Mouse (Mus musculus) monocyte, adult 5-6 weeks (primary cell): Measurements from ENCODE around the gene Dcn. TPM values are rescaled to one million over a fixed set of nuclear protein-coding genes. Genes with fewer than 3 reads are reported as not detected.

ENCODE experiments used
- ATAC-seq: fragments of 153-309, 156-312 bp; replicated peaks from 2 replicates; pipeline ENCODE4 v1.8.0; 2017; ENCODE audit warnings: mild to moderate bottlenecking; ENCODE audit not compliant: low TSS enrichment, insufficient number of reproducible peaks, severe bottlenecking, poor library complexity, low FRiP score
- total RNA-seq: library from RNA; stranded (forward); fragments of 200-1000, 200-491, 200-594 nt; gene quantifications from 3 replicates; pipeline ENCODE4 v1.2.3, GENCODE M21; 2017

The Dcn gene
- not detected in 3 replicates for total RNA-seq

DNA sequence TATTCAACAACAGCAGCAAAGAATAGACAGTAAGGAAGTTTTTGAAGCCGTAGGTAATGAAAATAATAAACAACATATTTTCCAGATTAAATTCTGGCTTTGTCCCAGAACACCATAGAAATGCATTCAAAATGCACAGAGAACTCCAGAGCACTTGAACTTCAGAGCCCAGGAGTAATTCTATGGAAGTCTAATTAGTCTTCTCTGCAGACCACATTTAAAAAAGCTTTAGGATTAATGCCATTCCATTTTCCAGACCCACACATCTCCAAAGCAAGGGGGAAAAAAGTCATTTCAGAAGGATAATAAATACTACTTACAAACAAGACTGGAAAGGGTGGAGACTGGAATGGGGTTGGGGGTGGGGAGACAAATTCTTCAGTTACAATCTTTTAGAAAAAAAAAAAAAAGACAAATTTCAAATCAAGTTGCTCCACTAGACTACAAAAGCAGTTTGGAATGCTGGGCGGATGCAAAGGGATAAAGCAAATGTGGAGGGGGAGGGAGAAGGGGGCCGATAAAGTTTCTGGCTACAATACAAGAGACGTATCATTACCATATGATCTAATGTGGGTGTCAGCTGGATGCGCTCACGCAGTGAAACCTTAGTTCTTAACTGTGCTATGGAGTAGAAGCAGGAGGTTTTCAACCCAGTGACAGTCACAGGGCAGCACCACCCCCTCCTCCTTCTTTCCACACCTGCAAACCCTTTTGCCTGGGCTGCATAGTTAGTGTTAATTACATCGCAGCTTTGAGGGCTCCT lies at the start of gene Dcn:
Dcn (plus strand) TSS at position 606 of the 763 bp plus-strand sequence.
- ATAC-seq: no peak

DNA sequence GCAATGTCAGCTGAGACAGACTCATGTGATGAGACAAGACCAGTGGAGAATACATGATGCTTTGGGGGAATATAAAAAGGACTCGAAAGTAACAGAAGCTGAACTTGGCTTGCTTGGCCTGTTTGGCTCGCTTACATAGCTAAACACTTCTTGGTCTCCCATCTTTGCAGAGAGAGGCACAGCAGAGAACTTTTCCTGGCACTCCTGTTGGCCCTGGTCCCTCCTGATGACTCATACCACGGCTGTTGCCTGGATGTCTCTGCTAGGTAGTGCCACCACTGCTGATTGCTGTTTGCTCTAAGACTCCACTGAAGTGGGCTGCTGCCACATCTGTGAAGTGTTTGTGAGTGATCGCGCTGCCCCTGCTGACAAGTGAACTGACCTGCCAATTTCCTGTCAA lies 42.7 kb upstream of the Dcn start:
- ATAC-seq: no peak

DNA sequence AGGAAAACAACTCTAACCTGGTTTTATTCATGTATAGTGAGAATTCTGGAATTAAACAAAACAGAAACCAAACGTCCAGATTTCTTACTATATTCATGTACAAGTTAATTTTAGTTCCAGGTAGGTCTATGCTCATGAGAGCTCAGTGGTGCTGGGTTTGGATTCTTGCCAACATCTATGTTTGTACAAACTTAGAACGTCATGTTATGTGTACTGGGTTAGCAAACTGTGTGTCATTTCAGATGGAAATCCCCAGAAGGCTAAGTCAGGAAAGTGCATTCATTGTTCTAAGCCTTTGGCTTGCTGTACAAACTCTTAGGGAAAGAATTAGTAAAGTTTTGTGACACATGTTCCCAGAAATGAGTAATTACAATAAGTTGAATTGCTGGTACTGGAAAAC lies 37.1 kb upstream of the Dcn start:
- ATAC-seq: no peak

DNA sequence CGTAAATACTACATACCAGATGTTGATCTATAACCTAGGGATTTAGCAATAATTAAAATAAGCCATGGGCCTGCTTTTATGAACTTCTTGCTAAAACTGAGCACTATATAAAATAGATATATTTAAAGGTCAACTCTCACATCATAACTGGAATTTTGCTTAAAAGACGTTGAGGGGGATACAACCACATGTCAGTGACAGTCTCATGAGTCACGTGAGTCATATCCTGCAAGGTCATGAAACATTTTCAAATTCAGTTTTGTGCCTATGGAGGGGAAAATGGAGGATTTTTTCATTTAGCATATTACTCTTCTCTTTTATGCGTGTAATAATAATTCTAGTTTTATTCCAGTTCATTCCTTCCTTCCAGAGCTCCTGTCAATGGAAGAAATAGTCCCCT lies 32.9 kb upstream of the Dcn start:
- ATAC-seq: no peak

DNA sequence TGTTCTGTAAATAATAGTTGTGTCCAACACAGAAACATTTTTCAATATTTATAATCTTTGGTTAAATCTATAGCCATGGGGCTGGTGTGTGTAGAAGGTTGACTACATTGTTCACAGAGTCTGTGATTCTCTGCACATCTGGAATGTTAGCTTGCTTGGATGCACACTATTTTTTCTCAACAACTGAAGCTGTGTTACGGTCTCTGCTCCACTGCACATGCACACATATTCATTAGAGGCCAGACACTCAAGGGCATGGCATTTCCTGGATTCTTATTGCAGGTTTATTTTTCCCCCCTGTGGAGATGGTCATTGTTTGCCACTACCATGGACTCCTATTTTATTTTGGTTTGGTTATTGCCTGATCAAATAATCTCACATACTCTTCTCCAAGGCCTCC lies 26.5 kb upstream of the Dcn start:
- no peak for ATAC-seq

DNA sequence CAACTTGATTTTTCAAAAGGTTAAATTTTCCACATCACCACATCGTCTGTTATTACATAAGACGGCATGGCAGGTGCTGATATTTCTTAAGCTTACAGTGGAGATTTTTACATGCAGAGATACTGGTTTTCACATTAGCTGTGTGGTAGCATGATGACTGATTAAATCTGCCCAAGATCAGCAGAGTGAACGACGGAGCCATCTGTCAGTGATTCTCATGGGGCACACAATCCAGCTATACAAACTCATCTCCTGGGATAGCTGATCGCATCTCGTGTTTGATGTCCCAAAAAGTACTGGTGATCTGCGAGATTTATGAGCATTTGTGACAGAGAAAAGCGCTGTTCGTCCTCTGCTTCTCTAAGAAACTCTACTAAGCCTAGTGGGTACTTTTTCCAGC lies 25.9 kb upstream of the Dcn start:
- ATAC-seq: no peak

DNA sequence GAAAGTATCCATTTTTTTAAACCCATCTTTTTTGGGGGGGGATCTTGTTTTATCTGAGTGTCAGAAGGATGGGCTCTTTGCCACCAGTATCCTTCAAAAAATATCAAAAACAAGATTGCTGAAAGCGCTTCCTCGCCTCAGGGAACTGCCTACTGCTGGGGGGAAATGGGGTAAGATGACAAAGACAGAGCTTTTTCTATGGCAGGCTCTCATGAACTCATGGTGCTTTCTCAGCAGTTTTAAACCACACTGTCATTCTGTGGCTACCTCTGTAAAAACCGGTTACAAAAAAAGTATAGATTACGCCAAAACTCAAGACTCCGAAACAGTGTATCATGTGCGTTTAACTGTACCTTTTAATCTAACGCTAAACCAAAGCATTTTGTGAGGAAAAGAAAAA lies 22.4 kb upstream of the Dcn start:
- ATAC-seq: no peak

DNA sequence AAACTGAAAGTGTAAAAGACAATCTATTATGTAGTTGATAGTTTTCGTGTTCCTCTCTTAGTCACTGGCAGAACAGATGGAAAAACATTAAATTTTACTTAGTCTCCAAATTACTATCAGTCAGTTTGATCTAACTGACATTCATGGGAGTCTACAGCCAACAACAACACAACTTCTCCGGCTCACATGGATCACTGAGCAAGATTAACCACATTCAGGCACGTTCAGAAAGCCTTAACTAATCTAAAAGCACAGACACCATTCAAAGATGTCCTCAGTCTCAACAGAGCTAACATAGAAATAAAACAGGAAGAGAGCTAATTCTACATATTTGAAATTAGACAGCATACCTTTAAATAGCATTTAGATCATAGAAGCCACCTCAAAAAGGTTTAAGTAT lies 12.6 kb upstream of the Dcn start:
- ATAC-seq: no peak

DNA sequence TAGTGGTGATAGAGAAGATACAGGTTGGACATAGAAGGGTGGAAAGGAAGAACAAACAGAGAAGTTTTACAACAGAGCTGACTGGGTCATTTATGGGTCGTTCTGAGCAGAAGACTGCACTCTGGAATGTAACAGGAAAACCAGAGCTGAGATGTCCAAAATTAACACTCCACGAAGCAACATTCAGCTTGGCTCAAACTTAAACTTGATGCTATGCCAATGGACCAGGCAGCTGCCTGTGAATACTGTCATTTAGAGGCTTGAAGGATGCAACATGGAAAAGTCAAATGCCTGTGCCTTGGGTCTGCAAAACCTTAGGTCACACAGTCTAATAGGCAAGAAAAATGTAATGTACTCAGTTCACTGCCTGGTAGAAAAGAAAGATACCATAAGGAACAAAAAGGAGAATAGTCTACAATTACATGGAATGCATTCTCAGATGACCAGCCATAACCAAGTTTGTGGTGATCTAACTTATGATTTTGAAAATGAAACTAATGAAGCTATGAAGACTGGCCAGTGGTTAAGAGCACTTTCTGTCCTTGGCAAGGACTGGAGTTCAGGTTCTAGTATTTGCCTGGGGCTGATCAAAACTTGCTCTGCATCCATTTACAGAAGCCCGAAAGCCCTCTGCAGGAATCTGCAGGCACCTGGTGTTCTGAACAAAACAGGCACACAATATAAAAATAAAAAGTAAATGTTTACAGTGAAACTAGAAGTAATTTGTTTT lies 9.8 kb upstream of the Dcn start:
- ATAC-seq: no peak

DNA sequence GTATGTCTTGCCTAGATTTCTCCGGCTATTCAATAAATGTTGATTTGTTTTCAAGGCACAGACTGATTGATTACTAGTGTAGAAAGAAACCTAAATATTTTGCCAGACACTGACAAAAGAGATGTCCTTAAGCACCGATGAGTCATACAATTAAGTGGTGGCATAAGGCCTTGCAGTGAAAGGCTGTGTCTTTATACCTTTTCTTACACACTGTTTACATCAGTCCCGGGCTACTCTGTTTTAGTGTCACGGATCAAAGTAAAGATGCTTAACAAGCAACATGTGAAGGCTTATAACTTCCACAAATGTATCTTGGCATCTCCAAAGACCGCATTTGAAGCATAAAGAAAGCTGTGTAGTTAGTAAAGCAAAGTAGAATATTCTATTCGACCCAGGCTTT lies 3.9 kb upstream of the Dcn start:
- no peak for ATAC-seq

DNA sequence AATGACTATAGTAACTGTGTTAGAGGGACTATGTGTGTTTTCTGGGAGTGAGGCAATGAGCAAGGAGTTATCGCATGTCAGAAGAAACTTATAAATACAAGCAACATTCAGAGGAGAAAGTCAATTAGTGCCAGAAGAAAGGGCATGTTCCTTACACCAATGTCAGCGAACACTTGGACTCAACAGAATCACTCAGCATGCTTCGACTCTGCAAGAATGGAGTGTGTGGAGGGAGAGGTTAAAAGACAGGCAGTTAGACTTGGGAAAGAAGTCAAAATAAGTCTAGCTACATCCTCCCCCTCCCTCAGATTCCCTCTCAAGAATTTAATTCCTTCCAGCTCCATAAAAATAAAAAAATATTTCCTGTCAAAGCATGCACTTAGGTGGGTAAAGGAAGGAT lies 1.1 kb upstream of the Dcn start:
- no peak for ATAC-seq

DNA sequence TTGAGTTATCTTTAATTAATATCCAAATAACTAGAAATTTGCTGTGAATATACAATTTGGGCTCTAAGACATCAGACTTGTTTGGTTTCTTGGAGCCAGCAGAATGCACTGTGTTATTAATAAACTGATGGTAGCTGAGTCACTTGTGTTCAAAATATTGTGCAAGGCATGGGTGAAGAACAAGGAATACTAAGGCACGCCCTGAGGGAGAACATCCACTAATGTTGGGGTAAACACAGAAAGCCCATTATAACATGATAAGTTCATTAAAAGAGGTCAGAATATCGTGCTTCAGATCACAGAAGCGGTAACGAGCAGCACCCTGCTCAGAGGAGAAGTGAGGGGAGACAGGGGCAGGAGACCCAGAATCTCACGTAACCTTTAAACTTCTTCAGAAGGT lies 2.7 kb downstream of the Dcn start:
- ATAC-seq: no peak

DNA sequence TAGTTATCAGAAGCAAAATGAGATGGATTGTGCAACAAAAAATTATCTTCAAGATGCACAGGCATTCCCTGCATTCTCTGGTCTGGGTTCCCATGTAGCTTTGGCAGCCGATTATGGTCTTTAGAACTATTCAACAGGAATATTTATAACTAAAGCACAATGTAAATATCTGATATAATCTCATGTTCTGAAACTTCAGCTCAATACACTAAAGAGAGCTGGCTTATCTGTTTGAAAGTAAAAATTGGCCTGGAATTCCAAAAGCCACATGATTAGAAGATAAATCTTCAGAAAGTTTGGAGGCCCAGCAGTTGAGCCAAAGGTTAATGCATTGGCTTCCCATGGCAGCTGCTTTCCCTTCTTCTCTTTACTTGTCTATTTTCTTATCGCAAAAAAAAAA lies 4.6 kb downstream of the Dcn start:
- no peak for ATAC-seq

DNA sequence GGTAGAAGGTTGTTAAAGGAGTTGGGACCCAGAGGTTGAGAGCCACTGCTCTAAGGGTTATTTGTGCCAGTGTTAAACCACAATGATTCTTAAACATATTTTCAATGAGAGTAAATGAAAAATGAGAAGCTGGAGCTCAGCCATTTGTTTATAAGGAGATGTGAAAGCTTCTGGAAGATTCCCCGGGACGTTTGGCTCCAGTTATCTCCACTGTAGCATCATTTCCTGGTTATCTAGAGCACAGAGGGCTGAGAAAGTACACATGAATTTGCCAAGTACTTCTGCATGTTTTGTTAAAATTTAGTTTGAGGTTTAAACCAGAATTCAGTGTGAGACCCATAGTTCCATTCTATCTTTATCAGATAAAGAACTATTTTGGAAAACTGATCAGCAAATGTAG lies 5.7 kb downstream of the Dcn start:
- no peak for ATAC-seq

DNA sequence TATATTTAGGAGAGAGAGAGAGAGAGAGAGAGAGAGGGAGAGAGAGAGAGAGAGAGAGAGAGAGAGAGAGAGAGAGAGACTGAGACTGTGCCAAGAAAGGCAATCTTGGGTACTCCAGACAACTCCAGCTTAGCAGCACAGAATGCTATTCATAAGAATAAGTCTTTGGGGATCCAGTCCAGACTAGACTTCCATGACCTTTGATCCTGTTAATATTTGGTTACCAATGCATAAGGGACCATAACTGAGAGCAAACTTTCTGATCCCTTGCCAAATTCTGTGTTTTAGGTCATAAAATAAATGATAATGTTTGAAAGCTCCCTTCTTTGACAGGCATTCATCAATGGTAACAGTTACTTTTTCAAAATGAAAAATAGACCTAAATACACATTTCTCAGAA lies 6.7 kb downstream of the Dcn start:
- ATAC-seq: no peak

DNA sequence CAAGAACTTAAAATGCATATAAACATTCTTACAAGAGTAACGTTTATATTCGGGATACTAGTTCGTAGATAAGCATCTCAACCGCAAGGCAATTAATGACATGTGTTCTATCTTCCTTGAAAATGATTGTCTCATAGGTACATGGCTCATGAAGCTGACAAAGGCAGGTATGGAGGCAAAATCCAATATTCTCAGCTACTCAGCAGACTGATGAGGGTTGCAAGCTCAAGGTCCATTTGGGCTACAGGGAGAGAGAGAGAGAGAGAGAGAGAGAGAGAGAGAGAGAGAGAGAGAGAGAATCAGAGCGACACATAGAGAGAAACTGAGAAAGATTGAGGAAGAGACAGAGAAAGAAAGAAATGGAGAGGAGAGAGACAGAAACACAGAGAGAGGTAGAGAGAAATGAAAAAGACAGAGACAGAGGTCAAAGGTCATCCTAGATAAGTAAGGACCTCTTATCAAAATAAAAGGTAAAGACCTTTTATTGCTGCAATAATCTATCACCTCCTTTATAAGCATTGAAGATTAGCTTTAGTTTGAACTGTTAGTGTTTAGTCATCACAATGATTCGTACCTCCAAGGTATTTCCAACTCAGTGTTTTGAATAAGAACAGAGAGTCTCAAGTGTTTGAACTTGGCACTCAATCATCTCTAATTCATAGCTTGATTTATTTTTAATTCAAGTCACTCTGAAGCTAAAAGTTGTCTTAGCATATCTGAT lies 8.0 kb downstream of the Dcn start:
- ATAC-seq: no peak

DNA sequence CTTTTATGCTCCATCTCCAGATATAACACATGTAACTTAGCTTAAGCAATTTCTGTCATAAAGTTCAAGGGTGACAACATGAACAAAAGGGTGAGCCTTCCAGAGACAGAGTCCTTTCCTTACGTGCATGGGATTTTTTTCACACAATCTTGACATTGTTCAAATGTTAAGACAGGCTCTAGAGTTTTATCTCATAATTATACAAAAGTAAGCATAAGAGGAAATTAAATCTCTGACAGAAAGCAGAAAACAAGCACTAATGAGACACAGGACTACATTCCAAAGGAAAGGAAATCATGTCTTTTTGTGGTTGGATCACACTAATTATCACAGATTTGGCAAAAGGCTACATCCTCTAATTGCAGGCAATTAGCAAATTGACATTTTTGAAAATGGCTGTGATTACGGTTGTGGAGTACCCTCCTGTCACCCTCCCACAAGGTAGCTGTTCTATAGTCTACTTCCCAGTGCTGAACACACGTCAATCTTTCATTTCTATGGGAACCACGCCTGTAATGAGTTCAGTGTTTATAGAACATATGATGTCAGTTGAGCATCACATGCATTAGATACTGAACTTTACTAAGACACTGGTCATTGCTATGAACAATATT lies 13.1 kb downstream of the Dcn start:
- no peak for ATAC-seq

DNA sequence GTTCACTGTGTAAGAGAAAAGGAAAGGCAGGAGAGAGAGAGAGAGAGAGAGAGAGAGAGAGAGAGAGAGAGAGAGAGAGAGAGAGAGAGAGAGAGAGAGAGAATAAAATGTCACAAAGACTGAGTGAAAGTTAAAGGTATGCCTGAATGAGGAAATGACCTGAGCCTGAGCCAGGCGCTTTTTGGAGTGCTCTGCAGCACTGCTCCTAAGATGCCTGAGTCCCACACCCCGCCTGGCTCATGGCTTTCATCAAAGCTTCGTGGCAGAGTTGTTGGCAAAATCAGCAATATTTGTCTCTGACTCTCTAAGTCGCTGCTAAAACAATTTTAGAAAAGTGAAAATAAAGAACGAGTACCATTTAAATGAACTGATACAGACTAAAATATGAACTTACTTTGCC lies 18.2 kb downstream of the Dcn start:
- no peak for ATAC-seq

DNA sequence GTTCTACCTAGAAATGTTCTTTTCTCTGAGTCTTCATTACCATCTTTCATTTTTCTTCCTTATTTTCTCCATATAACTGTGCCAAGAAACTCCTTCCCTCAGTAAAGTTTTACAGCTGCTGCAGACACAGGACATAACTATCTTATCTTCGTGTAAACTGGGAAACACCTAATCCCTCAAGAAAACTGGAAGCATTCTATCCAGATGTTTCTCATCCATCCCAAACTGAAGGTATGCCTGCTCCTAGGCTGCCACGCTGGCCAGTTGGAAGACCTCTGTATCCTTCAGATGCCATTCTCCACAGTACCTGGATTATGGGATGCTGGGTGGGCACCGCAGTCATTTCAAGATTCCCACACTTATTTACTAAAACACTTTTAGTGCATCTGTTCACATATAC lies 44.0 kb downstream of the Dcn start:
- no peak for ATAC-seq
